Mouse (Mus musculus) bone marrow, adult 2 months (tissue): ENCODE measurements around the gene Rab12.
A peak's percentile ranks its signal among the peaks of the same experiment; 100 is the strongest.

ENCODE experiments used
- CTCF ChIP-seq: fragments of 200-500 bp; IDR thresholded peaks from 2 replicates; pipeline ENCODE4 v1.5.1; 2011; ENCODE audit warnings: low read length, control low read depth; ENCODE audit not compliant: control insufficient read depth, insufficient read depth
- POLR2A ChIP-seq: fragments of 200-500 bp; IDR thresholded peaks from 2 replicates; pipeline ENCODE4 v1.6.1; 2011; ENCODE audit warnings: low read depth, mild to moderate bottlenecking, control low read depth, low read length, borderline replicate concordance; ENCODE audit not compliant: control insufficient read depth

GRCm38 (mm10) chr17:66485742-66486141 is 33.8 kb downstream of the Rab12 start:
- TF ChIP-seq CTCF, result peak; percentile 74
- TF ChIP-seq POLR2A, result no peak
